Mouse (Mus musculus): ENCODE data around the gene Zscan10. TPM values are rescaled to one million over a fixed set of nuclear protein-coding genes. Genes with fewer than 3 reads are reported as not detected.

Zscan10 gene
- total RNA-seq (2021) = not detected

DNA sequence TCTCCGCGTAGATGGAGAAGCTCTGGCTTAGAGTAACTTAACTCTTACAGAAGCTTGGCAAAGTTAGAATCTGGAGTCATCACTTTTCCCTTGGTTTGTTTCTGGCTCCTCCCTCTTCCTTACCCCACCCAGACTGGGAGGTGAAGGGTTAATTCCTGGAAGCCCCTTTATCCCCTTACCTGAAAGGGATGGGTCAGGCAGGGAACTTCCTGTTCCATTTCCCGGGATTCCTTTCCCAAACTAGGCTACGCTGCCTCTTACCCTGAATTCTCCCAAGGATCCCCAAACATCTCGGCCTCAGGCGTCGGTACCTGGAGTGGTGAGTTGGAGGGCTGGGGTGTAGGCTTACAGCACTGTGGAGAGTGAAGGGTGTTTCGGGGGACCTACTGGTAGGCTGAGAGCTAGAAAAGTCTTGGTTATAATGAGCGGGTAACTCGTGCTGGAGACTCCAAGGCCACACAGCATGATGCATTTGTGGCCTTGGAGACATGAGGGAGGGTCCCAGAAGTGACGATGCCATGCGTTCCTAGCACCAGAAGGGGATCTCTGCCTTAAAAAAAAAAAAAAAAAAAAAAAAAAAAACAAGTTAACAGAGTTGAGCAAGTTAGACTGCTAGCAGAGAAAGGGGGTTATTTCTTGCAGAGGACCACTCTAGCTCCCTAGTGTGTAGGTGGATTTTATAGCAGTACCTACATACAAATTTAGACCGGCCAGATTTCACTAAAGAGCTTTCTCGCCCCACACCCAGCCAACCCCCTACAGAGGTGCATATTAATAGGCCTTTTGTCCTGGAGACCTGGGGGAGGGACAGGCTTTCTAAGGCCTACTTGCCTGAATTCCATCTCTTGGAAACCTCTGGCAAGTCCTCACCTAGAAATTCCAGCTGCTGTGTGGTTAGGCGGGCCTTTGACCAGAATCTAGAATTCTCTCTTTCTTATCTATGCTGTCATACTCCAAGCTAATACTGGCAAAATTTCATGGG lies at the start of gene Zscan10:
Gene Zscan10 (plus strand): TSS at position 216 of the 982 bp plus-strand sequence.
- DNase-seq (ENCODE audit: extremely low spot score in 1 of 2, low spot score in 2 of 2) = no peak
- intact Hi-C loops (cut with DNase I) = no loop called here

DNA sequence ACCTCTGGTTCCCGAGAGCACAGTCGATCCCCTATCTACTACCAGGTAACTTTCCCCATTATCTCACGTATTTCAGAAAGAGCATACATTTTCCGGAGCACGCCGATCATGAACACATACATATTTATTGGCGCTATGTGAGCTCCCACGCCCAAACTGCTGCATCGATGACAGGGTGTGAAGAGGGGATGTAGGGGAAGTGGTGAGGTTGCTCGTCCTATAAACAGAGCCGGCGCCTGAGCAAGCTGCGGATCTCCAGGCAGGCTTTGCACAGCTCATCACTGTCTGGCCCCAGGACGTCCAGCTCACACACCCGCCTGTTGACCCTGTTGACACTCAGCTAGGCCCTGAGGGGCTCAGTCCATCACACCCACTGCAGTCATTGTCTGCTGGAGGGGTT lies 49.8 kb upstream of the Zscan10 start:
- DNase-seq (ENCODE audit: extremely low spot score in 1 of 2, low spot score in 2 of 2) = no peak
- intact Hi-C loops (cut with DNase I) = no loop called here

DNA sequence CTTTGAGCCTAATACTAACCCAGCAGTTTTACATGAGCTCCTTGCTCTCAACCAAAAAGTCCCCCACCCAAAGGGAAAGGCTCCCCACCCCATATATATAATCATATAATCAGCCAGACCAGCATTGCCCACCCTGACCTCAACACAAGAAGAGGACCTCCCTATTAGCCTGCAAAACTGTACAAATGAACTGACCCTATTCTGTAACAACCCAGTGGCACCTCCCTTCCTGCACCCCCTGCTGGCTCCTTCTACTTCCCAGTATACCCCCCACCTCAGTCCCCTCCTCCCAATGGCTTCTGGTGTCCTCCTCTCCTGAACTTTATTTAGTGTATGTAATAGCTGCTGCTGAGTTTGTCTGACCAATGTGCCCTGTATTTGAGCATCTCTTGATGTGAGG lies 49.2 kb upstream of the Zscan10 start:
- intact Hi-C loops (cut with DNase I) = no loop called here
- DNase-seq (ENCODE audit: extremely low spot score in 1 of 2, low spot score in 2 of 2) = no peak

DNA sequence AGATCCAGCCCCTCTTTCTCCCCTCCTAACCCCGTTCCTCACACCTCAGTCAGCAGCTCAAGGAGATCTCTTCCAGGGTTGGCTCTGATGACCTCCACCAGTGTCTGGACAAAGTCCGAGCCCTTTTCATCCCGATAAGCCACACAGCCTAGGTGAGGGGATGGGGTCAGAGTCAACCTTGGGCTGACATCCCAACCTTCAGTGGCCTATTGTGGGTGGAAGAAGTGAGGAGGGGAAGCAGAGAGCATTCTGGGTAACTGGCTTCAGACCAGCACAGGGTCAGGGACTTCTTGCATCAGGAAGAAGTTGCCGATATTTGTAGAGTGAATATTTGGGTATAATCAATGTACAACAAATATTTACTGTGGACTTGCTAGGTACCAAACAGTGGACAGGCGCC lies 48.7 kb upstream of the Zscan10 start:
- DNase-seq (ENCODE audit: extremely low spot score in 1 of 2, low spot score in 2 of 2) = no peak
- intact Hi-C loops (cut with DNase I) = no loop called here

DNA sequence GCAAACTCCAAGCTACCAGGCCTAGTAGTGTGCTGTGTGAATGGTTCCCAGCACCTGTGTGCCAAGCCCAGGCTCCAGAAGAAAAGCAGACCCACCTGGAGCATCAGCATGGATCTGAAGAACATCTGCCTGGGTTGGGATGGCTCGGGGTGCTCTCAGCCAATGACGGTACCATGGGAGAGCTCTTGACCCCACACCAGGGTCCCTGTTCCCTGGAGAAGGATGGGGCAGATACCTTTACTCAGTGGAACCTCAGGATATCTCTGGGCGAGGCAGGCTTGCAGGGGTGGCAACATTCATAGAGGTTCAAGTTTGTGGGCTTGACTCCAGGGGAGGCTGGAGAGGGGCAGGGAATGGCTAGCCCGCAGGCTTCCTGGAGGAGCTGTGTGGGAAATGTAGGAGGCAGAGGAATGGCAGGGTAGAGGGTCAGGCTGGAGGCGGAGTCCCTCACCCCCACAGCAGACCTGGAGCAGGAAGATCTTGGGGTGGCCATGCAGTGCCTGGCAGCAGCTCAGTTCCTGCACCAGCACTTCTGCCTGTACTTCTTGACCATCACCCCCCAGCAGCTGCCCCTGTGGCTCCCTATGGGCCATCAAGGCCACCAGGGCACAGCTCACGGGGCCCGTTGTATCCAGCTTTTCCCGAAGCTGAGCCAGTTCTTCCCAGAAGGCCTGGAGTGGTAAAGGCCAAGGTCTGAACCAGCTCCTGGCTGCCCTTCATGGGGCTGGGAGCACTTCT lies 47.6 kb upstream of the Zscan10 start:
- DNase-seq (ENCODE audit: extremely low spot score in 1 of 2, low spot score in 2 of 2) = no peak
- intact Hi-C loops (cut with DNase I) = no loop called here

DNA sequence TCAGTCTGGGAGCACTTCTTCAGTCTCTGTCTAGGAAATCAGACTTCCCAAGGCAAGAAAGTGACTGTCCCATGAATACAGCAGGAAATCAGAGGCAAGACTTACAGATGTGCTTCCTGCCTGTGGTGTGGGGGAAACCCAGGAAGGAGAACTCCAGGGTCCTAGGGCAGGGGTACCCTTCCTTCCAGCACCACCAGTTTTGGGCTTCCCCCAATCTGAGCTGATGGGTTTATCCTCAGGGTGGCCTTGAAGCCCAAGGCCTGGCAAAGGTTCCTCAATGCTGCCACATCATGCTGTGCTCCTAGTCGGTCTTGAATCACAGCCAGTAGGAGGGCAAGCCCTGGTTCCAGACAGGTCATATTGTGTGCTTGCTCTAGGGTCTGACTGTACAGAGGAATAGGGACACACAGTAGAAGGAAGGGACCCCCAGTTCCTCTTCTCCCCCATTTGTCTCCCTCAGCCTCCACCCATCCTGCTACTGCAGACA lies 47.0 kb upstream of the Zscan10 start:
- intact Hi-C loops (cut with DNase I) = no loop called here
- no peak for DNase-seq (ENCODE audit: extremely low spot score in 1 of 2, low spot score in 2 of 2)

DNA sequence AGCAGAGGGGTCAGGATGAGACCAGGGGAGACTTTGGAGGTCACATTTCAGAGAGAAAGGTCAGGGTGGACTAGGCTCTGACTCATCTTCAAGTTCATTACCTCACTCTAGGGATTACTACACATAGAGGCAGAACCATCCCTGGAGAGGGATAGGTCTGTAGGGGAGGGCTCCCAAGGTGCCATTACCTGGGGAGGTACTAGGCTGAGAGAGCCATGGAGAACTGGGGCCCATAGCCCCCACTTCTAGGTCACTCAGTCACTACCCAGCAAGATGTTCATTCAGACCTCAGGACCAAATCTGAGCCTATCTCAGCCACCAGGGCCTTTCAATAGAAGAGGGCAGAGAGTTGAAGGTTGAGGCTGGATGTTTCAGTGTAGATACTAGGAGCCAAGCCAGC lies 46.3 kb upstream of the Zscan10 start:
- no peak for DNase-seq (ENCODE audit: extremely low spot score in 1 of 2, low spot score in 2 of 2)
- intact Hi-C loops (cut with DNase I) = no loop called here

DNA sequence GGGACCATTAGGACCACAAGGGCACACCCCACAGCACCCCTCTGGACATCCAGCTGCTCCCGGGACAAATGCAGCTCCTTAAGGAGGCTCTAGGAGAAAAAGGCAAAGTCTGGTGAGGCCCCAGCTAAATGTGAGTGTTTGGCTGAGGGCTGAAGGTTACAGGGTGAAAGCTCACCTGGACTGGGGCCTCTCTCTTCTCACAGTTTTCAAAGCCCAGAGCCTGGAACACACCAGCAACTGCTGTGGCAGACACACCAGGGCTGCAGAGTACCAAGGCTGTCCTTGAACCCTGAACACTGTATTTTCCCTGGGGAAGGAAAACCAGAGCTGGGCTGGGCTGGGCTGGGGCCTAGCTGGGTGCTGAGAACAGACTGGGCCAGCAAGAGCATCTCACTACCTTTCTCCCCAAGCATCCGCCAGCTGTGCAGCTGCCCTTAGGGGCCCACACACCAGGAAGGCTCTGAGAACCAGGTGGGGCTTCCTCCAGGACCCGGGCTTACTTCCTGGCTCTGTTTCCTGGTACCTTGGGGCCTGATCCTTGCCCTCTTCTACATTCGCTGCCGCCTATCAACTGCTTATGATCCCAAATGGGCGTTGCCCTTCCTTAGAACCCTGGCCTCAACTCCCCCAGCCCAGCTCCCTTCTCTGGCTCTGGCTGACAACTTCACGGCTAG lies 45.3 kb upstream of the Zscan10 start:
- no peak for DNase-seq (ENCODE audit: extremely low spot score in 1 of 2, low spot score in 2 of 2)
- intact Hi-C loops (cut with DNase I) = no loop called here

DNA sequence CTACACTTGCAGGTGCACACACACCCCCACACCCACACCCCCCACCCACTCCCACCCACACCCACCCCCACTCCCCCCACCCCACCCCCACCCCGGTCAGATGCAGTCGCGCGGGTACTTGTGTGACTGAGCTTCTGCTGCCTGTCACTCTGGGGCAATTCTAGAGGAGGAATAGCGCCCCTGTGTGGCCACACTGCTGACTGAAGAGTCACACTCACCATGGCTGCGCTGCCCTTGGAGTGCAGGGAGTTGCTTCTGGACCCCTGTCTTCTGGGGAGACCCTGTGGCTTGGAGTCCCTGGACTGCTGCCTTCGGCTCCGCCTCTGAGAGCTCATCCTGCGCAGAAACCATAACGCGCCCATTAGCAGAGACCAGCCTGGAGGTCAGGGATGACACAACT lies 40.9 kb upstream of the Zscan10 start:
- intact Hi-C loops (cut with DNase I) = no loop called here
- DNase-seq (ENCODE audit: extremely low spot score in 1 of 2, low spot score in 2 of 2) = peak in 1 of 2 experiments; percentile 73

DNA sequence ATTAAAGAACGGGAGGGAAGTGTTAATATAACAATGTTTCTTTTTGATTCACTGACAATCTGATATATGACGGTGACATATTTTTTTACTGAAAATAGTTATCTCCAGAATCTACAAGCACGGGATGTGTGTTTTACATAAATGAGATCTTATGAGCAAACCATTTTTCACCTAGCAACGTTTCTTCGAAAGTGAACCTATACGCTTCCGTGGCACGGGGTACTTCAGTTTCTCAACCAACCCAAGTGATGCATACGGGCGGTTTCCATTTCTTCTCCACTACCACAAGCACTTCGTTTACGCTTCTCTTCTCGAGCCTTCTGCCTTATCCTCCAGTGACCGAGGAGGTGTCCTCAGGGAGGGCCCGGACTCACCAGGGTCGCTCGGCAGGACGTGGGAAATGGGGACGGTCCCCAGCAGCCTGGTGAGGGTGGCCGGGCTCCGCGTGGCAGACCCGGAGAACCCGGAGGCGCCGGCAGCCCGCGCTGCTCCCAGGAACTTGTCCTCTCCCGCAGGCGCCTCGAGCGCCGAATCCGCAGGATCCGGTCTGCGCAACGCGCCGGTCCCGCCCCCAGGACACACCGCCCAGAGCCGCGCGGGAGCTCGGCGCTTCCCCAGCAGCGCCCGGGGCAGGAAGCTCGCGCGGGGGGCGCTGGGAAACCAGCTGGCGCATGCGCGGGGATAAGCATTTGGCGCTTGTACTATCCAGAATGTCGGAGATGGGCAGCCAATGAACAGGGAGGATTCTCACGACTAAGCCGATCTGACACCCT lies 36.9 kb upstream of the Zscan10 start, which contains the start of gene Zfp213:
Gene Zfp213 (minus strand): TSS at position 644 of the 773 bp plus-strand sequence.
- intact Hi-C loops (cut with DNase I) = no loop called here
- DNase-seq (ENCODE audit: extremely low spot score in 1 of 2, low spot score in 2 of 2) = peak; percentile 91 to 98

DNA sequence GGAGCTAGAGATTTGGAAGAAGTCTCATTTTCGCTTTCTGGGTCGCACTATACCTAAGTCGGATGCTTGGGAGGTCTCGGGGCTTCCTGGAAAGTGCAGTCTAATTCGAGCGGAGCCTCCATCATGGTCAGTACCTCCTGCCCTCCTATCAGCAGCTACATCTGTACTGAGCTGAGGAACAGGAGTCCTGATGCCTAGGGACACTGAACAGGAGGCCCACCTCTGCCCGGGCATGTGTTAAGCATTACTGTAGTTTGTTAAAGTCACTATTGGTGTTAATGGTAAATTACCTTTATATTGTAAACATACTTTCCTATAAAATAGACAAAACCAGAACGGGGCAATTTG lies 36.3 kb upstream of the Zscan10 start:
- intact Hi-C loops (cut with DNase I) = no loop called here
- no peak for DNase-seq (ENCODE audit: extremely low spot score in 1 of 2, low spot score in 2 of 2)

DNA sequence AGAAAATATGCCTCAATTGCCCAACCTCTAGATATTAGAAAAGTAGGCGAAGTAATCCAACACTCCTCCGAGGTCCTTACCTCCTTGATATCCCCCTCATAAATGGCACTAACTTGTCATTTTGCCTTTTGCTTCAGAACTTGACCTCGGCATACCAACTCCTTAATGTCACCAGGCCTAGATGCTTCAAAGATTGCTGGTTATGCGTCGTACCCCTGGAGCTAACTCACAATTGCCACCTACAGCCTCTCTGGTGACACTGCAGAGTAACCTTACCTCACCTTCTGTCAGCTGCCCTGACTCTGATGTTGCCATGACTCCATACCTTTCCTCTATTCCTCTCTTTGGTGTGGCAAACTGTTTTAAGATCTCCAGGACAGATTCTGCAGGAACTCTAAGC lies 33.9 kb upstream of the Zscan10 start:
- intact Hi-C loops (cut with DNase I) = no loop called here
- DNase-seq (ENCODE audit: extremely low spot score in 1 of 2, low spot score in 2 of 2) = no peak

DNA sequence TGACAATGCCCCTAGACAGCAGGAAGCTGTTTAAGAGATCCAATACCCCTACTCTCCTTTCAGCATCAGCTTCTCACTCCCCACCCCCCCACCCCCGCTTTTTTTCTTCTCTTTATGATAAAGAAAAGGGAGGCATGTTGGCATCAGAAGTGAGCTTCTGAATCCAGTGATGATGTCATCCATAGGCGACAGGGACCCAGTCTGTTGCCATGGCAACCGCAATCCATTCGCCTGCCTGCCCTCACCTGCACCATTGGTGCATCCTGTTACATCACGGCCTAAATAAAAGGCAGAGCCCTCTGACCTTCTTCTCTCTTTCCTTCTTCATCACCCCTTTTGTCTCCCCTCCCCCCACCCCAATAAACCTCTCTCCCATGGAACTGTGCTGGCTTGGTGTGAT lies 32.3 kb upstream of the Zscan10 start:
- intact Hi-C loops (cut with DNase I) = no loop called here
- DNase-seq (ENCODE audit: extremely low spot score in 1 of 2, low spot score in 2 of 2) = no peak

DNA sequence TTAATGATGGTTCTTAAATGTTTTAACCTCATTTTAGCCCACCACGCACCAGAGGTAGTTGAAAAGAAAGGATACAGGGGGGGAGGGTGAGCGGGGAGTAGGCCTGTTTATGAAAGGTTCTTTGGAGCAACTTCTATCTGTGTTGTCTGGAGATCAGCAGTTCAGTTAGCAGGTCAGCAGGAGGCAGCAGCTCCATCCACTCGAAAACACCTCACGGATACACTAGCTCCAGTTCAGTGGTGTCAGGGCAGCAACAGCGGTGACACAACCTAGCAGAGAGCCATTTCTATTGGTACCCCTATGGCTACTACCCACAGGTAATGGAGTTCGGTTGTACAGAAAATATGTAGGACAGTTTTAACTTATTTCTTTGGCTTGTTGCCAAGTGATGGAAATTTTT lies 30.6 kb upstream of the Zscan10 start:
- intact Hi-C loops (cut with DNase I) = loop anchor here (5.0 kb wide), 1 partner anchor 137 kb away; no protein-coding TSS in a partner anchor
- no peak for DNase-seq (ENCODE audit: extremely low spot score in 1 of 2, low spot score in 2 of 2)

DNA sequence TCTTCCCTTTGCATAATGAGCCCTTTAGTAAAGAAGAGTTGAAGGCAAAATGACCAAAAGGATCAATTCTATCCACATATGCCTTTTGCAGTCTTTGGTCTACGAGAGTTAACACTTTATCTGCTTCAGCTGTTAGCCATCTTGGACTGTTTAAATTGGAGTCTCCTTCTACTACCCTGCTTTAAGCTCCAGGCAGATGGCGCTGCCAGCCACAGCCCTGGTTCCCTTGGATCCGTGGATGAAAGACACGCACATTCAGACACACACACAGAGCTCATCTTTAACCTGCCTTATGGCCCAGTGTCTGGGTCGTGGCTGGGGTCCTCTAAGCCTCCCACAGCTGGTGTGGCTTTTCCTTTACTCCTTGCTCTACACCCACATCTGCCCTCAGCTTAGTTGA lies 29.6 kb upstream of the Zscan10 start:
- intact Hi-C loops (cut with DNase I) = loop anchor here (5.0 kb wide), 1 partner anchor 136 kb away; no protein-coding TSS in a partner anchor
- DNase-seq (ENCODE audit: extremely low spot score in 1 of 2, low spot score in 2 of 2) = no peak

DNA sequence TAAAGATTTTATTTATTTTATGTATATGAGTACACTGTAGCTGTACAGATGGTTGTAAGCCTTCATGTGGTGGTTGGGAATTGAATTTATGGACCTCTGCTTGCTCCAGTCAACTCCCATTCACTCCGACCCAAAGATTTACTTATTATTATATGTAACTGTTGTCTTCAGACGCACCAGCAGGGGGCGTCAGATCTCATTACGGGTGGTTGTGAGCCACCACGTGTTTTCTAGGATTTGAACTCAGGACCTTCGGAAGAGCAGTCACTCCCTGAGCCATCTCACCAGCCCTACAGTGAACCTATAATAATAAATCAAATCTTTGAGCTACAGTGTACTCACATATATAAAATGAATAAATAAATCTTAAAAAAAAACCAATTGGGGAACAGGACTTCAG lies 28.6 kb upstream of the Zscan10 start:
- intact Hi-C loops (cut with DNase I) = loop anchor here (5.0 kb wide), 1 partner anchor 135 kb away; no protein-coding TSS in a partner anchor
- DNase-seq (ENCODE audit: extremely low spot score in 1 of 2, low spot score in 2 of 2) = no peak

DNA sequence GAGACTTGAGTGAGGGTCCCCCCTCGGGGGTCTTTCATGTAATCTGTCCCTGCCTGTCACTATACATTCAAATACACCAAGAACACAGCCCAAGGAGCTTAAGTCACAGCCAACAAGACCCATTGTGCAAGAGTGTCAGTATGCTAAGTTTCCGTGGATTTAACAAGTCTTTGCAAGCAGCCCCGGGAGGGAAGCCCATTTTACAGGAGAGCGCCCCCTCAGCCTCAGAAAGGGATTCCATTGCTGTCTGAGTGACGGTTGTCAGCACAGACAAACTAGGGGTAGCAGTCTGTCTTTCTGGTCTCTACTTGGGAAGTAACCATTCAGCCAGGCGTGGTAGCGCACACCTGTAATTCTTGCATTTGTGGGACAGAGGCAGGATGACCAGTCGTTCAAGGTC lies 26.5 kb upstream of the Zscan10 start:
- no peak for DNase-seq (ENCODE audit: extremely low spot score in 1 of 2, low spot score in 2 of 2)
- intact Hi-C loops (cut with DNase I) = loop anchor here (5.0 kb wide), 1 partner anchor 133 kb away; no protein-coding TSS in a partner anchor

DNA sequence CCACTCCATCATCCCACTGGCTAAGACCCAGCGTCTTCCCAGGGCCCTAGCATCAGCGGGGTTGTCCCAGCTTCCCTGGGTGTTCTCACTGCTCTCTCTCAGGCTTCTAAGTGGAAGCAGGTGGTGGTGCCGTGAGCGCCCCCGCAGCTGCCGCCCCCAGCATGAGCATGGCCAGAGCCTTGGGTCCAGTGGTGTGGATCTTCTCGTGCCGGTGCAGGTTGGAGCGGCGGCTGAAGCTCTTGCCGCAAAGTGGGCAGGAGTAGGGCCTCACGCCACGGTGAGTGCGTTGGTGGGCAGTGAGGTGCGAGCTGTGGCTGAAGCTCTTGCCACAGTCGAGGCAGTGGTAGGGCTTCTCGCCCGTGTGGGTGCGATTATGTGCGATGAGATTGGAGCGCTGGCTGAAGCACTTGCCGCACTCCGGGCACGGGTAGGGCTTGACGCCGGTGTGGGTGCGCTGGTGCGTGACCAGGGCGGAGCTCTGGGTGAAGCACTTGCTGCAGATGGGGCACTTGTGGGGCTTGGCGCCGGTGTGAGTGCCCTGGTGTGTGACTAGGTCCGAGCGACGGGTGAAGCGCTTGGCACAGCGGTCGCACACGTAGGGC lies 24.6 kb upstream of the Zscan10 start:
- intact Hi-C loops (cut with DNase I) = no loop called here
- DNase-seq (ENCODE audit: extremely low spot score in 1 of 2, low spot score in 2 of 2) = no peak

Data from left cerebral cortex, postnatal 10 days (tissue).